Mouse (Mus musculus) left cerebral cortex, postnatal 14 days (tissue): Measurements from ENCODE around the gene Ksr2. TPM values are rescaled to one million over a fixed set of nuclear protein-coding genes. Genes with fewer than 3 reads are reported as not detected.
A peak's percentile ranks its signal among the peaks of the same experiment; 100 is the strongest.
"Not testable (repeated sequence)": the region's sequence is repeated elsewhere in the genome, so short reads cannot be mapped to it uniquely, and the experiment has no call there.

ENCODE experiments used
- DNase-seq, 2 experiments: peaks; one replicate each; pipeline ENCODE4 v3.0.0; 2021 to 2022; ENCODE audit warnings: low spot score in 2 of 2, mixed read lengths in 1 of 2
- intact Hi-C: fragments of 180-260 bp; cut with DNase I; formaldehyde crosslinking; loops from one replicate; pipeline ENCODE4 v1.15.1; 2025
- total RNA-seq, 2 experiments: library from RNA; stranded (reverse); gene quantifications; 2 replicates each; pipeline ENCODE4 v1.2.3; 2021

The Ksr2 gene
- total RNA-seq, 2 experiments from 2014 or later: 36.5 to 39.7 TPM

- DNase-seq: no peak
- intact Hi-C loops: no loop called here
These were observed 152.4 kb downstream of the Ksr2 start for GRCm38 (mm10) chr5:117566051-117566665.

- intact Hi-C loops: no loop called here
- no peak for DNase-seq
These were observed 155.5 kb downstream of the Ksr2 start for GRCm38 (mm10) chr5:117569190-117569795.

GRCm38 (mm10) chr5:117572428-117572827 is 158.6 kb downstream of the Ksr2 start:
- intact Hi-C loops: no loop called here
- no peak for DNase-seq

GRCm38 (mm10) chr5:117574894-117575293 is 161.1 kb downstream of the Ksr2 start:
- intact Hi-C loops: no loop called here
- DNase-seq: peak; percentile 20 to 39

- intact Hi-C loops: no loop called here
- peak in 1 of 2 experiments; percentile 21 for DNase-seq
These were observed 163.8 kb downstream of the Ksr2 start for GRCm38 (mm10) chr5:117577598-117577997.

GRCm38 (mm10) chr5:117581711-117582110 is 167.9 kb downstream of the Ksr2 start:
- intact Hi-C loops: no loop called here
- no peak for DNase-seq

- no peak for DNase-seq
These were observed 170.6 kb downstream of the Ksr2 start for GRCm38 (mm10) chr5:117584428-117584827.

GRCm38 (mm10) chr5:117589266-117589665 is 175.5 kb downstream of the Ksr2 start:
- intact Hi-C loops: no loop called here
- DNase-seq: no peak

More at GRCm38 (mm10) chr5:117584428-117584827, 170.6 kb downstream of the Ksr2 start:
- intact Hi-C loops: no loop called here

- intact Hi-C loops: no loop called here
- DNase-seq: no peak
These were observed 179.5 kb downstream of the Ksr2 start for GRCm38 (mm10) chr5:117593273-117593672.

- intact Hi-C loops: no loop called here
- DNase-seq: no peak
These were observed 183.0 kb downstream of the Ksr2 start for GRCm38 (mm10) chr5:117596803-117597202.

- intact Hi-C loops: no loop called here
- no peak for DNase-seq
These were observed 188.2 kb downstream of the Ksr2 start for GRCm38 (mm10) chr5:117602026-117602425.

GRCm38 (mm10) chr5:117607761-117608309 is 194.0 kb downstream of the Ksr2 start:
- peak; percentile 22 to 35 for DNase-seq
- intact Hi-C loops: no loop called here

- intact Hi-C loops: loop anchor here (5.0 kb wide), 1 partner anchor 223 kb away; no protein-coding TSS in a partner anchor
- peak; percentile 15 to 65 for DNase-seq
These were observed 200.7 kb downstream of the Ksr2 start for GRCm38 (mm10) chr5:117614331-117615024.

- intact Hi-C loops: no loop called here
- DNase-seq: no peak
These were observed 206.5 kb downstream of the Ksr2 start for GRCm38 (mm10) chr5:117620292-117620691.

GRCm38 (mm10) chr5:117622221-117622620 is 208.4 kb downstream of the Ksr2 start:
- intact Hi-C loops: no loop called here
- DNase-seq: peak in 1 of 2 experiments; percentile 18

- intact Hi-C loops, DNase-seq: not testable (repeated sequence)
These were observed 209.4 kb downstream of the Ksr2 start for GRCm38 (mm10) chr5:117623206-117623605.

- no peak for DNase-seq
- intact Hi-C loops: no loop called here
These were observed 213.1 kb downstream of the Ksr2 start for GRCm38 (mm10) chr5:117626907-117627306.

GRCm38 (mm10) chr5:117628351-117628750 is 214.6 kb downstream of the Ksr2 start:
- peak; percentile 81 to 89 for DNase-seq
- intact Hi-C loops: no loop called here

- intact Hi-C loops: no loop called here
- no peak for DNase-seq
These were observed 215.8 kb downstream of the Ksr2 start for GRCm38 (mm10) chr5:117629570-117629969.

GRCm38 (mm10) chr5:117635211-117635610 is 221.4 kb downstream of the Ksr2 start:
- intact Hi-C loops: no loop called here
- no peak for DNase-seq
